Mouse (Mus musculus): ENCODE measurements around the gene Olfr788. TPM values are rescaled to one million over a fixed set of nuclear protein-coding genes. Genes with fewer than 3 reads are reported as not detected.

Gene Olfr788
- not detected in 2 replicates for polyA plus RNA-seq (2015; fragmentation: Nextera tagmentation; extraction: Ambion mirVana)

GRCm38 (mm10) chr10:129470698-129471097 is at the start of gene Olfr788:
Gene Olfr788, plus strand, starts transcription at chr10:129470998.

GRCm38 (mm10) chr10:129427006-129427405 is 43.8 kb upstream of the Olfr788 start, which contains the start of gene Olfr786:
Gene Olfr786, plus strand, starts transcription at chr10:129427306.

GRCm38 (mm10) chr10:129461562-129461961 is 9.2 kb upstream of the Olfr788 start, which contains the start of gene Olfr787:
Gene Olfr787, plus strand, starts transcription at chr10:129461862.

GRCm38 (mm10) chr10:129484452-129484851 is 13.7 kb downstream of the Olfr788 start, which contains the start of gene Olfr789:
Gene Olfr789, plus strand, starts transcription at chr10:129484752.

GRCm38 (mm10) chr10:129498192-129498591 is 27.4 kb downstream of the Olfr788 start, which contains the start of gene Olfr790:
Gene Olfr790, plus strand, starts transcription at chr10:129498492.

GRCm38 (mm10) chr10:129521492-129521891 is 50.7 kb downstream of the Olfr788 start, which contains the start of gene Olfr791:
Gene Olfr791, plus strand, starts transcription at chr10:129521792.

Other genes with a start within 250 kb of the Olfr788 start
- gene Olfr774, start 234.8 kb upstream of the Olfr788 start, polyA plus RNA-seq (2015; fragmentation: Nextera tagmentation; extraction: Ambion mirVana) = not detected in 2 replicates
- gene Olfr775, start 222.6 kb upstream of the Olfr788 start, polyA plus RNA-seq (2015; fragmentation: Nextera tagmentation; extraction: Ambion mirVana) = not detected in 2 replicates
- not detected in 2 replicates for gene Olfr776, start 211.9 kb upstream of the Olfr788 start, polyA plus RNA-seq (2015; fragmentation: Nextera tagmentation; extraction: Ambion mirVana)
- gene Olfr777, start 199.5 kb upstream of the Olfr788 start, polyA plus RNA-seq (2015; fragmentation: Nextera tagmentation; extraction: Ambion mirVana) = not detected in 2 replicates
- gene Olfr780, start 152.9 kb upstream of the Olfr788 start, polyA plus RNA-seq (2015; fragmentation: Nextera tagmentation; extraction: Ambion mirVana) = not detected in 2 replicates
- gene Olfr781, start 142.1 kb upstream of the Olfr788 start, polyA plus RNA-seq (2015; fragmentation: Nextera tagmentation; extraction: Ambion mirVana) = not detected in 2 replicates
- not detected in 2 replicates for gene Olfr782, start 122.1 kb upstream of the Olfr788 start, polyA plus RNA-seq (2015; fragmentation: Nextera tagmentation; extraction: Ambion mirVana)
- 0.04 and 0.07 TPM in 2 replicates for gene Olfr784, start 86.9 kb upstream of the Olfr788 start, polyA plus RNA-seq (2015; fragmentation: Nextera tagmentation; extraction: Ambion mirVana)
- gene Olfr785, start 65.6 kb upstream of the Olfr788 start, polyA plus RNA-seq (2015; fragmentation: Nextera tagmentation; extraction: Ambion mirVana) = not detected in 2 replicates
- gene Olfr786, start 43.7 kb upstream of the Olfr788 start, polyA plus RNA-seq (2015; fragmentation: Nextera tagmentation; extraction: Ambion mirVana) = not detected in 2 replicates
- gene Olfr787, start 9.1 kb upstream of the Olfr788 start, polyA plus RNA-seq (2015; fragmentation: Nextera tagmentation; extraction: Ambion mirVana) = not detected in 2 replicates
- not detected in 2 replicates for gene Olfr789, start 13.8 kb downstream of the Olfr788 start, polyA plus RNA-seq (2015; fragmentation: Nextera tagmentation; extraction: Ambion mirVana)
- not detected in 2 replicates for gene Olfr790, start 27.5 kb downstream of the Olfr788 start, polyA plus RNA-seq (2015; fragmentation: Nextera tagmentation; extraction: Ambion mirVana)
- not detected in 2 replicates for gene Olfr791, start 50.8 kb downstream of the Olfr788 start, polyA plus RNA-seq (2015; fragmentation: Nextera tagmentation; extraction: Ambion mirVana)
- gene Olfr792, start 68.2 kb downstream of the Olfr788 start, polyA plus RNA-seq (2015; fragmentation: Nextera tagmentation; extraction: Ambion mirVana) = not detected in 2 replicates
- gene Olfr794, start 96.7 kb downstream of the Olfr788 start, polyA plus RNA-seq (2015; fragmentation: Nextera tagmentation; extraction: Ambion mirVana) = not detected in 2 replicates
- not detected in 2 replicates for gene Olfr796, start 141.6 kb downstream of the Olfr788 start, polyA plus RNA-seq (2015; fragmentation: Nextera tagmentation; extraction: Ambion mirVana)
- gene Olfr798, start 156.9 kb downstream of the Olfr788 start, polyA plus RNA-seq (2015; fragmentation: Nextera tagmentation; extraction: Ambion mirVana) = not detected in 2 replicates
- gene Olfr799, start 166.5 kb downstream of the Olfr788 start, polyA plus RNA-seq (2015; fragmentation: Nextera tagmentation; extraction: Ambion mirVana) = not detected in 2 replicates
- not detected in 2 replicates for gene Olfr800, start 186.7 kb downstream of the Olfr788 start, polyA plus RNA-seq (2015; fragmentation: Nextera tagmentation; extraction: Ambion mirVana)
- not detected in 2 replicates for gene Olfr801, start 202.9 kb downstream of the Olfr788 start, polyA plus RNA-seq (2015; fragmentation: Nextera tagmentation; extraction: Ambion mirVana)
- 0.02 TPM in 1 of 2 replicates, not detected in the other for gene Olfr802, start 217.2 kb downstream of the Olfr788 start, polyA plus RNA-seq (2015; fragmentation: Nextera tagmentation; extraction: Ambion mirVana)
- not detected in 2 replicates for gene Olfr803, start 223.3 kb downstream of the Olfr788 start, polyA plus RNA-seq (2015; fragmentation: Nextera tagmentation; extraction: Ambion mirVana)
- gene Olfr804, start 232.2 kb downstream of the Olfr788 start, polyA plus RNA-seq (2015; fragmentation: Nextera tagmentation; extraction: Ambion mirVana) = not detected in 2 replicates

All from spleen, postnatal 0 days (tissue).